Mouse (Mus musculus): ENCODE results near the gene Psph.

DNA sequence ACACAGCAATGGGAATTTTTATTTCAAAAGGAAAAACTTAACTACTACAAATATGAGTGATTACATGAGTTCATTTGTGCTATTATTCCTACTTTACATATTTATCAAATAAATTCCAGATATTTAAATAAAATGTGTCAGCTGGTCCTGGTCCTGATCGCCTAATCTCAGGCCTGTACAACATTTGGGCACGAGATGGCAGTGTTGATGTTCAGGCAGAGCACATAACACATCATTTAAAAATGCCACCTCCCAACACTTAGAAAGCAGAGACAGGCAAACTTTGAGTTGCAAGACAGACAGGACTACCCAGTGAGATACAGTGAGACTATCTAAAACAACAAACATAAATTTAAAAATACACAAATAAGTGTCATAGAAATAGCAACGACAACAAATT is 5.0 kb downstream of the Psph start:
- TF ChIP-seq MAX (IDR thresholded peaks at IDR 0.05; ENCODE audit: low read length) (no peak), USF1 (IDR thresholded peaks at IDR 0.05; ENCODE audit: low read depth, low read length) (no peak), SIN3A (IDR thresholded peaks at IDR 0.05; ENCODE audit: low read length) (no peak), POLR2A (IDR thresholded peaks at IDR 0.05; ENCODE audit: low read depth, low read length) (no peak), ZNF384 (IDR thresholded peaks at IDR 0.05; ENCODE audit: low read depth, low read length) (no peak)

Data from CH12.LX (cell line).